15 mouse cellular contexts compared by ENCODE assay signal in the genomic region with DNA sequence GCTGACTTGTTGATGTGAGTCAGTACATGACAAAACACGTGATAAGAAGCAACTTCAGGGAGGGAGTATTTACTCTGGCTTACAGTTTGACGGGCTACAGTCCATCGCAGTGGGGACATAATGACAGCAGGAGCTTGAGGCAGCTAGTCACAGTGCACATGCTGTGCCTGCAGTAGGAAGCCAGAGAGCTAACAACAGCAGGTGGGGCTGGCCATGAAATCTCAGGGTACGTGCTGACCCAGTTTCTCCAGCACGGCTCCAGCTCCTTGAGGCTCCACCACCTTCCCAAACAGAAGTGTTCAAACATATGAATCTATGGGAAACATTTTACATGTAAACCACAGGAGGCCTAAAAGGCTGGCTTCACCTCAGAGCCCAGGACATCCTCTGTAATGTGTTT.
"Had no signal": no experiment of that assay in that cellular context is flagged by ENCODE, and none has a peak within 500 bp of the region (broad histone marks: within the 10 kb centered on the region; RNA-seq: fewer than 3 reads in every experiment).

No protein-coding gene starts in this region.

- H3K36me3 ChIP-seq: lung, embryonic 15.5 days; midbrain, embryonic 13.5 days; midbrain, embryonic 15.5 days; neural tube, embryonic 12.5 days had no signal

- H3K4me3 ChIP-seq: lung, embryonic 15.5 days; midbrain, embryonic 13.5 days; midbrain, embryonic 15.5 days; neural tube, embryonic 12.5 days had no signal

- ATAC-seq: liver, postnatal 0 days; lung, postnatal 0 days; midbrain, embryonic 13.5 days; midbrain, embryonic 15.5 days had no signal

- H3K9me3 ChIP-seq: lung, embryonic 15.5 days; midbrain, embryonic 13.5 days; midbrain, embryonic 15.5 days; neural tube, embryonic 12.5 days had no signal

- H3K4me1 ChIP-seq: lung, embryonic 15.5 days; midbrain, embryonic 13.5 days; midbrain, embryonic 15.5 days; neural tube, embryonic 12.5 days had no signal

- H3K27me3 ChIP-seq: lung, embryonic 15.5 days; midbrain, embryonic 13.5 days; midbrain, embryonic 15.5 days; neural tube, embryonic 12.5 days had no signal

- DNase-seq: liver, postnatal 0 days; lung, adult 2 months; lung, postnatal 14 days; lung, postnatal 36 days; right cerebral cortex, postnatal 25 days; right cerebral cortex, postnatal 4 days; spleen, adult 18-20 months; thymus, adult 18-20 months; thymus, postnatal 14 days; thymus, postnatal 36 days had no signal
